Mouse (Mus musculus) cortical plate, adult 2 months (tissue): ENCODE results near the gene Ccdc180. TPM values are rescaled to one million over a fixed set of nuclear protein-coding genes. Genes with fewer than 3 reads are reported as not detected.

Experiments used
- H3K27ac ChIP-seq: fragments of 200-500 bp; 2 replicates; pipeline ENCODE4 v1.5.1; 2012; ENCODE audit warnings: low read length, control low read depth, inconsistent platforms; ENCODE audit not compliant: insufficient read depth
- H3K4me1 ChIP-seq: fragments of 200-500 bp; 2 replicates; pipeline ENCODE4 v1.6.1; 2011; ENCODE audit warnings: low read length; ENCODE audit not compliant: control insufficient read depth, insufficient read depth
- H3K4me3 ChIP-seq: fragments of 200-500 bp; 2 replicates; pipeline ENCODE4 v1.5.1; 2011; ENCODE audit warnings: mild to moderate bottlenecking, low read length, control low read depth; ENCODE audit not compliant: insufficient read depth
- CTCF ChIP-seq: fragments of 200-500 bp; IDR thresholded peaks from 2 replicates; pipeline ENCODE4 v1.5.1; 2011; ENCODE audit warnings: mild to moderate bottlenecking, control low read depth, low read length; ENCODE audit not compliant: insufficient read depth; ENCODE audit errors: extremely low read depth
- POLR2A ChIP-seq: fragments of 200-500 bp; IDR thresholded peaks from 2 replicates; pipeline ENCODE4 v1.6.1; 2011; ENCODE audit warnings: mild to moderate bottlenecking, low read length, control low read depth; ENCODE audit not compliant: insufficient read depth; ENCODE audit errors: extremely low read depth
- polyA plus RNA-seq: library from polyadenylated mRNA; depleted of rRNA; stranded (reverse); fragments of >200 nt; gene quantifications from 2 replicates; pipeline ENCODE4 v1.2.3, GENCODE M21; 2012

Gene Ccdc180
- polyA plus RNA-seq, 1 experiment: 0.52 TPM

- Histone ChIP-seq H3K4me1 (no peaks in the 10 kb centered on the region), H3K4me3 (no peak overlapping the region), H3K27ac (no peak overlapping the region)
- TF ChIP-seq POLR2A (no peak), CTCF (no peak)
Observed at GRCm38 (mm10) chr4:45951830-45952229, 61.7 kb downstream of the Ccdc180 start.

DNA sequence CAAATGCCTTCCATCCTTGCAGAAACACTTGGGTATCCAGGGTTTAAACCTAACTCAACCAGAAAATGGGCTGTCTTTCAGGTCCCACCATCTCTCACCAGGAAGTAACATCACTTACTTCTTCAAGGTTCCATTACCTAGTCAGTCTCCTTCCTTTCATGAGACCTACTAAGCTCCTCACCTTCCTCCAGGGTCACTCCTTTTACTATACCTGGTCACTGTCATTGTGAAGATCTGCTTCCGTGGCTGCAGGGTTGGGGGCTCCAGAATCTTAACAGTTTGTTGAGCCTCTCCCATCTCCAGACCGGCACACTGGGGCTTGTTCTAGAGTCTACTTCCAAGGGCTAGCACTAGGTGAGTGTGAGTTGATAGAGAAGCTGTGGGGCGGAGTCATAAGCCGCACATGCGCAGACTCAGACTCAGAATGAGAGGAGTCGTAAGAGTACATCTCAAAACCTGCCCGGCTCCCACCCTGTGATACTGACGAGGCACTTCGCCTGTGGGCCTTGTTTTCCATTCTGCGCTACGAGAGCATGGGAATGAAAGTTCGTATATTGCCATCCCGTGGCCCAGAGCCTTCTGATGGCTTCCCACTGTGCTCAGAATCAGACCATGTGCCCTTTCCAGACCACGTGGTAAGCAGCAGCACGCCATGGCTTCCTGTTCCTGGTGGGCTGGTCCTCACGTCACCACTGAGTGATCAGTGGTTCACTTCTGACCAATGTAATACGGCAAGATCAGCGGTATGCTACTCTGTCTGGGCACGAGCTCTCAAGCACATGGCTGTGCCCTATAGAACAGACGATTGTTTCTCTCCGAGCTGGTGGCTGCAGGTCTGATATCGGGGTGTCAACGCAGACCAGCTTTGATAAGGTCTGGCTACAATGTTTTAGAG is 63.2 kb downstream of the Ccdc180 start:
- no peak for TF ChIP-seq POLR2A
- no peak for TF ChIP-seq CTCF
- no peaks in the 10 kb centered on the region for H3K4me1 ChIP-seq

GRCm38 (mm10) chr4:45955235-45955634 is 65.1 kb downstream of the Ccdc180 start:
- no peaks in the 10 kb centered on the region for H3K4me1 ChIP-seq
- no peak overlapping the region for H3K4me3 ChIP-seq
- H3K27ac ChIP-seq: no peak overlapping the region
- no peak for TF ChIP-seq POLR2A
- TF ChIP-seq CTCF: no peak

More for the DNA sequence above, 63.2 kb downstream of the Ccdc180 start:
- Histone ChIP-seq H3K27ac (no peak overlapping the region), H3K4me3 (no peak overlapping the region)

- H3K27ac ChIP-seq: no peak overlapping the region
- no peaks in the 10 kb centered on the region for H3K4me1 ChIP-seq
- TF ChIP-seq POLR2A: no peak
- TF ChIP-seq CTCF: no peak
- H3K4me3 ChIP-seq: no peak overlapping the region
Observed at GRCm38 (mm10) chr4:45956131-45956530, 66.0 kb downstream of the Ccdc180 start.

DNA sequence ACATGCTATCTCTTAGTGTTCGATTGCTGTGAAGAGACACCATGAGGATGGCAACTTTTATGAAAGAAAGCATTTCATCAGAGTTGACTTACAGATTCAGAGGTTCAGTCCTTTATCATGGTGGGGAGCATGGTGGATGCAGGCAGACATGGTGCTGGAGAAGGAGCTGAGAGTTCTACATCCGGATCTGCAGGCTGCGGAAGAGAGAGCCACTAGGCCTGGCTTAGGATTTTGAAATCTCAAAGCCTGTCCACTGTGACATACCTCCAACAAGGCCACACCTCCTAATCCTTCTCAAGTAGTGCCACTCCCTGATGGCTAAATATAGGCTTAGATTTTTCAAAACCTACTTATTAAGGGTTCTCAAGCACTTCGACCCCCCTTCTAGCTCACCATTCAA is 66.6 kb downstream of the Ccdc180 start:
- TF ChIP-seq POLR2A (no peak), CTCF (no peak)
- no peak overlapping the region for H3K4me3 ChIP-seq
- H3K4me1 ChIP-seq: no peaks in the 10 kb centered on the region
- H3K27ac ChIP-seq: no peak overlapping the region

DNA sequence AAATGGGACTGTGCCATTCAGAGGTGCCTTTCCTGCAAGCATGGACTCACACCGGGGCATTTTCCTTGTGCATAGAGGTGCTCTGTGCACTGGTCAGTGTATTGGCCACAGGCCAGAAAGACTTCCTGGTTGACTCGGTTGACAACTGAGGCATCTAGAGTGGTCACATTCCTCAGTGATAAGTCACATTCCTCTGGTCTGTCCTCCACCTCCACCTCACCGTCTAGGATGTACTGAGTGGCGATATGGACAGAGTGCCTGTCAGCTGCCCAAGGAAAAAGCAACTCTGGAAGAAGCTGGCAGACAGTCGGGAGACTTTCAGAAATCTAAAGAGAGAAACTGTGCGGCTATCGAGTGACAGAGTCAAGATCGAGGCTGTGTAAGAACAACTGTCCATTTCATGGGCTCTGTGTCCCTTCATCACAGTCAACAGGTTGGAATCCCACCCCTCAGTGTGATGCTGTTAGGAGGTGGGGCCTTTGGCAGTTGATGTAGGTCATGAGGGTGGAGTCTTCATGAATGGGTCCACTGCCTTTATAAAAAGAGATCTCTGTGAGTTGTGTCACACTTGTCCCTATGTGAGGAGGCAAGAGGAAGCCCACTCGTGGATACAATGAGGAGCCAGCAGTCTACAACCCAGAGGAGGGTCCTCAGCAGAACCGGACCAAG is 74.8 kb downstream of the Ccdc180 start, which contains the start of gene Tdrd7:
Gene Tdrd7, plus strand, starts transcription at position 564 of the 669 bp plus-strand sequence.
- Histone ChIP-seq H3K4me1 (no peaks in the 10 kb centered on the region), H3K4me3 (no peak within 1 kb of the TSS), H3K27ac (no peak within 1 kb of the TSS)
- no peak for TF ChIP-seq CTCF

DNA sequence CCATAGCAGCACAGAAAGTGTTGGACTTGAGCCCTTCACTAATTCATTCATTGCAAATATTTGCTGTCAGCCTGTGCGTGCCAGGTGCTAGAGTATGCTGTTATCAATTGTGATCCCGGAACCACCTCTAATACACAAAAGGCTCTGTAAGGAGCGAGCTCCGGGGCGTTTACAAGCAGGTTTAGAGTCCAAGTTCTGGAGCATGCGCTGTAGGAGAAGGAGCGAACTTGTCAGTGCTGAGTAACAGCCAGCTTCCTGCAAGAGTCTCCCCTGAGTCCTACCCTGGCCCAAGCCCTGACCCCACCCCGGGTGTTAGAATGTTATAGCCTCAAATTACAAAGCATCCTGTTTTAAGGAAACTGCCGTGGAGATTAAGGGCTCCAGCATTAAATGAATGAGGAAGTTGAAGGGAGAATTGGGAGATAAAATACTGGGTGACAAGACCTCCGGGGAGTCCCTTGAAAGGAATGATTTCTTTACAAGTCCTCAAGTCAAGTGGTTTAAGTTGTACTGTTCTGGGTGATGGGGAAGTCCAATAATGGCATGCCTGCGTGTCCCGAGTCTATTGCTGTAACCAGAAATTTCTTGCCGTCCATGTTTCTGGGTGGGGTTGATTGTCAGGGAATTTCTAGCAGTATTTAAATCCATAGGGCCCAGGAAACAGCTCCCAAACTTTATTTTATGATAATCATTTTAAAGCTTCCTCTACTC is 75.8 kb downstream of the Ccdc180 start:
- no peak overlapping the region for H3K4me3 ChIP-seq
- TF ChIP-seq POLR2A: no peak
- no peak for TF ChIP-seq CTCF
- H3K27ac ChIP-seq: no peak overlapping the region
- H3K4me1 ChIP-seq: no peaks in the 10 kb centered on the region

DNA sequence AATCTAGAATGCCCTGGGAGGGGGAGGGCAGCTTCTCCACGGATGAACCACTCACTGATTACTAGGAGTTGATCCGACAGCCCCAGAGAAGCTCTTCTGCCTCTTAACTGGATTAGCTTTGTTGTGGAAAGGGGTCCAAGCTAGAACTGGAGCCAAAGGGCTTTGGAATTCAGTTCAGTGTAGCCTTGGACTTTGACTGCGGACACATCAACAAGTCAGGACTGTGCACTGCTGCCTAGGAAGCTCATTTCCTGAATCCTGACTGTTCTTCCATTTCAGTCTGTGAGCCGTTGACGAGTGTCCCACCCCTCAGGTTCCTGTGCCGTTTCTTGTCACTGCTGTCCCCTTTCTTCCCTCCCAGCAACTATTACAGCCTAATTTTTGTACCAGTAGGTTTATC is 76.6 kb downstream of the Ccdc180 start:
- Histone ChIP-seq H3K4me3 (no peak overlapping the region), H3K27ac (no peak overlapping the region)
- no peak for TF ChIP-seq CTCF
- no peak for TF ChIP-seq POLR2A

DNA sequence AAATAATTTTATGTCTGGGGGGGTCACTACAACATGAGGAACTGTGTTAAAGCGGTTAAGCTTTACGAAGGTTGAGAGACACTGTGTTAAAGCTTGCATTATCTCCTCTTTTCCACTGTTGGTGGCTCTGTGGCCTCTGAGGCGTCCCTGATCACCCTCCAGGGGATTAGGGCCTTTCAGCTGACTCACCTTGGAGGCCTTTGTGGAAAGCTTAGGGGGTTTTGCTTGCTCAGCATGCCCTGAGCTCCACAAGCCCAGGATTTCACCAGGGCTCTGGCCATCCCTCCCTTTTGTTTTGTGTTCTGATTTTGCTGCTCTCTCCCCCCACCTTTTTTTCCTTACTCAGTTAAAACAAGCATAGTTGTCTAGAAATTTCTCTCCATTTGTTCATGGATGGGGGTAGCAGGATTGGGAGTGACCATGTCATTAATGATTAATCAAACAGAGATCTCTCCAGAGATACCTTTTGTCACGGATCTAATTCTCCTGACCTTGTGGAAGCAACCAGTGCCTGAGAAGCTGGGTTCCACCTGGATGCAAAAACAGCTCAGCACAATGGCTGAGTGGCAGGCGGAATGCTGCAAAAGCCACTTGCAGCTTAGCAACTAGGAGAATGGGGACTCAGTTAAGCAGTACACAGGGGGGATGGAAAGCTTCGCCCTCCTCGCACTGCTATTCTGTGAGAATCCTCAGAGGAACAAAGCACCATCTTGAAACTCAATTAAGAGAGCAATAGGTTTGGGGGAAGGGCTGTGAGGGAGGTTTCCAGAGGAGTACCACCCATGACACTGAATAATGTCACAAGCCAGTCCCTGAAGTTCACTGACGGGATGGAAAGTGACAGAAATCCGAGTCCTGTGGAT is 77.6 kb downstream of the Ccdc180 start:
- TF ChIP-seq POLR2A (no peak), CTCF (no peak)
- no peaks in the 10 kb centered on the region for H3K4me1 ChIP-seq
- H3K4me3 ChIP-seq: no peak overlapping the region
- H3K27ac ChIP-seq: no peak overlapping the region

More for the DNA sequence above, 76.6 kb downstream of the Ccdc180 start:
- no peaks in the 10 kb centered on the region for H3K4me1 ChIP-seq
